Mouse (Mus musculus) ES-E14 (cell line): ENCODE data around the gene Gm9913. TPM values are rescaled to one million over a fixed set of nuclear protein-coding genes. Genes with fewer than 3 reads are reported as not detected.

Source experiments
- DNase-seq: peaks from one replicate; pipeline ENCODE4 v3.0.0-alpha.2; 2013; ENCODE audit warnings: low read depth, low spot score
- H3K27ac ChIP-seq: 2 replicates; pipeline ENCODE4 v1.5.1; 2012; ENCODE audit warnings: low read depth, mild to moderate bottlenecking, low read length, moderate library complexity, mixed read lengths; ENCODE audit not compliant: poor library complexity, insufficient read depth, severe bottlenecking
- H3K36me3 ChIP-seq: 2 replicates; pipeline ENCODE4 v1.6.1; 2012; ENCODE audit warnings: mild to moderate bottlenecking, low read length, moderate library complexity, mixed read lengths; ENCODE audit not compliant: control insufficient read depth, poor library complexity, insufficient read depth, severe bottlenecking
- H3K4me1 ChIP-seq, 2 experiments: fragments of 150-350 bp in 1 of 2; sonication (generic) in 1 of 2; 2 replicates each; pipeline ENCODE4 v1.6.1; 2012; ENCODE audit warnings: low read length in 2 of 2, mild to moderate bottlenecking in 1 of 2, mixed read lengths in 1 of 2; ENCODE audit not compliant: control insufficient read depth in 2 of 2, insufficient read depth in 2 of 2, poor library complexity in 1 of 2
- H3K4me3 ChIP-seq, 2 experiments: fragments of 150-350 bp in 1 of 2; sonication (generic) in 1 of 2; 2 replicates each; pipeline ENCODE4 v1.5.1; 2012; ENCODE audit warnings: low read length in 2 of 2, low read depth in 1 of 2, mild to moderate bottlenecking in 1 of 2, mixed read lengths in 1 of 2; ENCODE audit not compliant: insufficient read depth in 1 of 2, poor library complexity in 1 of 2, severe bottlenecking in 1 of 2
- H3K9ac ChIP-seq: 2 replicates; pipeline ENCODE4 v1.6.1; 2012; ENCODE audit warnings: low read depth, mild to moderate bottlenecking, low read length, mixed read lengths; ENCODE audit not compliant: poor library complexity, insufficient read depth, severe bottlenecking
- H3K9me3 ChIP-seq: fragments of 150-350 bp; sonication (generic); 2 replicates; pipeline ENCODE4 v1.6.1; 2012; ENCODE audit warnings: low read depth, mild to moderate bottlenecking, low read length; ENCODE audit not compliant: control insufficient read depth, insufficient read depth
- CHD2 ChIP-seq: IDR thresholded peaks from 2 replicates; pipeline ENCODE4 v1.6.1; 2014; ENCODE audit warnings: mild to moderate bottlenecking, low read depth, low read length, inconsistent platforms
- HCFC1 ChIP-seq: IDR thresholded peaks from 2 replicates; pipeline ENCODE4 v1.6.1; 2012; ENCODE audit warnings: low read length, inconsistent platforms, borderline replicate concordance; ENCODE audit not compliant: insufficient read depth
- MAFK ChIP-seq: IDR thresholded peaks from 2 replicates; pipeline ENCODE4 v1.6.1; 2014; ENCODE audit warnings: mild to moderate bottlenecking, low read depth, low read length, inconsistent platforms; ENCODE audit not compliant: insufficient read depth
- ZC3H11A ChIP-seq: IDR thresholded peaks from 2 replicates; pipeline ENCODE4 v1.6.1; 2012; ENCODE audit warnings: low read depth, mild to moderate bottlenecking, inconsistent platforms, low read length, borderline replicate concordance
- ZNF384 ChIP-seq: IDR thresholded peaks from 2 replicates; pipeline ENCODE4 v1.6.1; 2012; ENCODE audit warnings: low read depth, low read length, inconsistent platforms
- in situ Hi-C, 2 experiments: fragments of 600-800 bp; cut with MboI; formaldehyde crosslinking; loops; one replicate each; pipeline ENCODE4 v1.15.1; 2025; ENCODE audit warnings: low sequenced_read_pairs in 2 of 2, inconsistent platforms in 1 of 2; ENCODE audit not compliant: unreplicated experiment in 2 of 2
- total RNA-seq: library from RNA; depleted of rRNA; stranded (reverse); fragments of 300-350 nt; gene quantifications from 2 replicates; pipeline ENCODE4 v1.2.3, GENCODE M21; 2012

Gene Gm9913
- total RNA-seq, 1 experiment: not detected

DNA sequence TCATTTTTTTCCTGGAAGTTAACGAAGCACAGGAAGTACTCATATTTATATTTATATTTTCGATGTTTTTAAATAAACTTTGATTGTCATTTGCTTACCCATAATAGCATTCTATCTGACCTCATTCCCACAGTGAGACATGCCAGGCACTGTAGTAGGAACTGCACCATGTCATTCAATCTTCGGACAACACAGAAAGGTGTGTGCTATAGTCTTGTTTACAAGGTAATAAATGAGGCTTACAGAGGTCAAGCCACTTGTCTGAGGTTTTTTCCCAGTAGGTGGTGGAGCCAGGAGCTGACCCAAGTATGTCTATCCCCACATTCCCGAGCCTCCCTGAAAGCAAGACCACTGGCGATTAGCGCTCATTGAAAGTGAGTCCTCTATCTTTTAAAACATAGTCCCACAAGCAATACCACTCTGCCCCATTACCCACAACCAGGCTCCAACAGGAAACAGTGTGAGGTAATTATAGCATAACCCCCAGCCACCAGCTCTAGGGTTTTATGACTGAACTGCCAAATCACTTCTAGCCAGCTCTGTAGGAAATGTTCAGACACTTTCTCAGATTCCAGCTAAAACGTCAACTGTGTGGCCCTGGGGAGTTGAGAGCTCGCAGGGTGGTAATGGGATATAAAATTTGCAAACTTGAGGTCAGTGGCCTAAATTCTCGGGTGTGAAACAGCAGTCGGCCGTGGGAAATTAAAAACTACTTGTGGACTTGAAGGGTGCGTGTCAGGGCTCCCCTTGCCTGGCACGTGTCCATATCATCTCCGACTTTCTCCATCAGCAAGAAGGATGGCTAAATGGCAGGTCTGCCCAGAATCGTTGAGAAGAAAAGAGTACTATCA is 12.6 kb upstream of the Gm9913 start:
- DNase-seq: no peak
- H3K36me3 ChIP-seq: no peaks in the 10 kb centered on the region
- no peak overlapping the region for H3K27ac ChIP-seq
- H3K9me3 ChIP-seq: no peaks in the 10 kb centered on the region
- in situ Hi-C loops: no loop called here
- no peak overlapping the region for H3K9ac ChIP-seq
- H3K4me1 ChIP-seq: no peaks in the 10 kb centered on the region
- H3K4me3 ChIP-seq: no peak overlapping the region
- no peak for TF ChIP-seq MAFK
- no peak for TF ChIP-seq HCFC1
- no peak for TF ChIP-seq ZNF384
- no peak for TF ChIP-seq ZC3H11A
- no peak for TF ChIP-seq CHD2

DNA sequence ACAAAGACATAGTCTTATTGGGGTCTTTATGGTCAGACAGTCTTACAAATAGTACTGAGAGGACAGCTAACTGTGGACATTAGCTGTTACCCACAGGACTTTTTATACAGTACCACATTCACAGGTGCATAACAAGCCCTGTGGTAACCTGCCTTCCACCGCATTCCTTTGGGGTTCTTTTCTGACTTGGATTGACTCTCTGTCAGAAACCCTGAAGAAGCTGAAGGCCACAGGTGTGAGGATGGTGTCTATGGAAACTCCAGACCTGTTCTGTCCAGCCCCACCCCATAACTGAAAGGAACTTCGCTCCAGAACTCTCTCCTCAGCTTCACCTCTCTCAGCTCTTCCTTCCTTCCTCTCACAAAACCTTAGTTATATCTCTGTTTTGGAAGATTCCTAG is 10.6 kb upstream of the Gm9913 start:
- H3K27ac ChIP-seq: no peak overlapping the region
- H3K9me3 ChIP-seq: no peaks in the 10 kb centered on the region
- H3K4me1 ChIP-seq: no peaks in the 10 kb centered on the region
- H3K4me3 ChIP-seq: no peak overlapping the region
- H3K9ac ChIP-seq: no peak overlapping the region
- DNase-seq: no peak
- in situ Hi-C loops: no loop called here
- H3K36me3 ChIP-seq: no peaks in the 10 kb centered on the region
- TF ChIP-seq ZNF384: no peak
- no peak for TF ChIP-seq HCFC1
- TF ChIP-seq MAFK: no peak
- TF ChIP-seq ZC3H11A: no peak
- TF ChIP-seq CHD2: no peak

GRCm38 (mm10) chr2:125494831-125495812 is 9.8 kb upstream of the Gm9913 start:
- in situ Hi-C loops: no loop called here
- DNase-seq: no peak

DNA sequence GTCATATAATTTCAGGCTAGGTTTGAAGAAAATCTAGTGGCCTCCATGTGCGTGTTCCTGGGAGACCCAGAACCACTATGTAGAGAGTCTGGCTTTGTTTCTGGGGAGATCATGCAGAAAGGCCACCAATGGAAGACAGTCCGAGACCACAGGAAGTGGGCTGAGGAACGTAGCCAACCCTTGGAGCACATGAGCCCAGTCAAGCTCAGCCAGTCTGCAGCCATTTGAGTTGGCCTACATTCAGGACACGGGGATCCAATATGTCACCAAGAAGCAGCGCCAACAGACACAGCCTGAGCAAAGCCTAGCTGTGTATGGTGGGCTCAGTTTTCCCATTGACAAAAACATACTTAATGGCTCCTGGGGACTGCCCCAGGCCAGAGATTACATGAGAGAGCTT is 8.2 kb upstream of the Gm9913 start:
- no peak overlapping the region for H3K4me3 ChIP-seq
- TF ChIP-seq ZC3H11A: no peak
- TF ChIP-seq ZNF384: no peak
- H3K27ac ChIP-seq: no peak overlapping the region
- in situ Hi-C loops: no loop called here
- DNase-seq: no peak
- no peak overlapping the region for H3K9ac ChIP-seq
- H3K4me1 ChIP-seq: no peaks in the 10 kb centered on the region
- no peaks in the 10 kb centered on the region for H3K9me3 ChIP-seq
- no peaks in the 10 kb centered on the region for H3K36me3 ChIP-seq

More at GRCm38 (mm10) chr2:125494831-125495812, 9.8 kb upstream of the Gm9913 start:
- no peaks in the 10 kb centered on the region for H3K9me3 ChIP-seq
- no peaks in the 10 kb centered on the region for H3K4me1 ChIP-seq
- no peak overlapping the region for H3K9ac ChIP-seq
- no peak overlapping the region for H3K4me3 ChIP-seq
- no peak overlapping the region for H3K27ac ChIP-seq
- no peaks in the 10 kb centered on the region for H3K36me3 ChIP-seq
- TF ChIP-seq HCFC1 (no peak), ZNF384 (no peak), ZC3H11A (no peak), CHD2 (no peak), MAFK (no peak)
